In genomic region chr14:98442411-98442810, GRCm38 (mm10) we compare ENCODE assay signal across 26 mouse cellular contexts.
A peak's percentile ranks its signal among the peaks of the same experiment; 100 is the strongest.
DNase-seq lines count a peak whose midpoint lies in the region; ATAC-seq and TF ChIP-seq lines count a peak whose summit lies in the region.
"Had no signal": no experiment of that assay in that cellular context is flagged by ENCODE, and none has a peak within 500 bp of the region (broad histone marks: within the 10 kb centered on the region; RNA-seq: fewer than 3 reads in every experiment).

No protein-coding gene starts in this region.

- H3K9me3 ChIP-seq in lung, embryonic 14.5 days (ENCODE audit: low read depth, low read length), result no peaks in the 10 kb centered on the region
- H3K9me3 ChIP-seq: embryonic facial prominence, embryonic 15.5 days; heart, embryonic 12.5 days; hindbrain, embryonic 10.5 days; limb, embryonic 10.5 days; liver, embryonic 15.5 days; midbrain, embryonic 13.5 days had no signal

- no peak overlapping the region for H3K4me2 ChIP-seq in lung, embryonic 14.5 days
- H3K4me2 ChIP-seq: embryonic facial prominence, embryonic 15.5 days; heart, embryonic 12.5 days; liver, embryonic 15.5 days; midbrain, embryonic 13.5 days had no signal

- no peak overlapping the region for H3K27ac ChIP-seq in lung, embryonic 14.5 days (ENCODE audit: low read depth)
- H3K27ac ChIP-seq: embryonic facial prominence, embryonic 15.5 days; hindbrain, embryonic 10.5 days; hindbrain, postnatal 0 days; limb, embryonic 10.5 days; liver, embryonic 15.5 days; midbrain, embryonic 13.5 days had no signal

- H3K4me3 ChIP-seq in lung, embryonic 14.5 days (ENCODE audit: low read depth, low read length), result no peak overlapping the region
- H3K4me3 ChIP-seq in lung, adult 2 months (replicated peaks; ENCODE audit: extremely low read depth, low read depth, low read length), result no peak overlapping the region
- H3K4me3 ChIP-seq: embryonic facial prominence, embryonic 15.5 days; heart, embryonic 12.5 days; hindbrain, embryonic 10.5 days; limb, embryonic 10.5 days; liver, embryonic 15.5 days; megakaryocyte, embryonic 14.5 days; midbrain, embryonic 13.5 days had no signal

- 60% methylated on average over 3 of the region's 3 CpGs for WGBS in lung, embryonic 14.5 days
- WGBS in lung, adult 2 months, result 71% methylated on average over 3 of the region's 3 CpGs

- H3K9ac ChIP-seq in lung, embryonic 14.5 days, result no peak overlapping the region
- H3K9ac ChIP-seq: embryonic facial prominence, embryonic 15.5 days; heart, embryonic 12.5 days; liver, embryonic 15.5 days; midbrain, embryonic 13.5 days had no signal

- no peaks in the 10 kb centered on the region for H3K27me3 ChIP-seq in lung, embryonic 14.5 days (ENCODE audit: insufficient read depth, low read length)
- H3K27me3 ChIP-seq: embryonic facial prominence, embryonic 15.5 days; heart, embryonic 12.5 days; liver, embryonic 15.5 days; megakaryocyte, embryonic 14.5 days; midbrain, embryonic 13.5 days had no signal

- no peak for TF ChIP-seq POLR2A in lung, adult 2 months (IDR thresholded peaks at IDR 0.05; ENCODE audit: borderline replicate concordance, extremely low read depth, low read depth, low read length)

- DNase-seq in lung, embryonic 14.5 days, result peak; percentile 22
- no peak for DNase-seq in lung, adult 2 months
- peak; percentile 22 for DNase-seq in gonadal fat pad, adult 2 months (ENCODE audit: low read depth)
- DNase-seq in layer of hippocampus, adult 9-10 months (ENCODE audit: low spot score), result peak; percentile 1
- peak; percentile 5 for DNase-seq in telencephalon, adult 2 months (ENCODE audit: low read depth, low spot score)
- no peak for DNase-seq in adrenal gland, postnatal 4 days (ENCODE audit: low spot score in 2 of 2)
- DNase-seq in cerebellum, adult 11 months, result no peak
- DNase-seq: adrenal gland, adult 8-10 months; cerebellum, adult 9-11 months; gastrocnemius, postnatal 10 days; heart, adult 18-20 months; heart, postnatal 10 days; kidney, adult 9 months; kidney, postnatal 36 days; liver; spleen, adult 18-20 months; thymus, postnatal 25 days had no signal

- no peak for ATAC-seq in lung, embryonic 14.5 days (ENCODE audit: insufficient read depth)
- ATAC-seq: hindbrain, postnatal 0 days; intestine, embryonic 16.5 days; midbrain, embryonic 13.5 days had no signal

- H3K4me1 ChIP-seq in lung, embryonic 14.5 days (ENCODE audit: insufficient read depth), result no peaks in the 10 kb centered on the region
- H3K4me1 ChIP-seq in lung, adult 2 months (ENCODE audit: control insufficient read depth, insufficient read depth, low read length), result no peaks in the 10 kb centered on the region
- H3K4me1 ChIP-seq: embryonic facial prominence, embryonic 15.5 days; heart, embryonic 12.5 days; hindbrain, embryonic 10.5 days; limb, embryonic 10.5 days; liver, embryonic 15.5 days; megakaryocyte, embryonic 14.5 days; midbrain, embryonic 13.5 days had no signal

- H3K36me3 ChIP-seq in lung, embryonic 14.5 days (ENCODE audit: insufficient read depth), result no peaks in the 10 kb centered on the region
- H3K36me3 ChIP-seq: embryonic facial prominence, embryonic 15.5 days; heart, embryonic 12.5 days; hindbrain, embryonic 10.5 days; limb, embryonic 10.5 days; liver, embryonic 15.5 days; midbrain, embryonic 13.5 days had no signal

- no peak for TF ChIP-seq CTCF in lung, embryonic 14.5 days (IDR thresholded peaks at IDR 0.05; ENCODE audit: low read depth)
- no peak for TF ChIP-seq CTCF in lung, adult 2 months (IDR thresholded peaks at IDR 0.05; ENCODE audit: insufficient read depth, low read length)

Comparison
In these comparisons a context has a peak if more than half of its experiments do, and no peak if none do; other contexts are left out.
1. DNase-seq: peak in lung, embryonic 14.5 days (single experiment), gonadal fat pad, adult 2 months (single experiment), layer of hippocampus, adult 9-10 months (single experiment) and telencephalon, adult 2 months (single experiment); none in lung, adult 2 months (single experiment), adrenal gland, postnatal 4 days (0 of 2) and cerebellum, adult 11 months (single experiment).